Mouse (Mus musculus) MN1 (cell line): Measurements from ENCODE around the gene Zfp60.

Source experiments
- DNase-seq: peaks from one replicate; pipeline ENCODE4 v3.0.0-alpha.2; 2016; ENCODE audit warnings: low spot score

Gene Zfp60

GRCm38 (mm10) chr7:27731281-27731883 lies at the start of gene Zfp60:
Gene Zfp60, plus strand, starts transcription at chr7:27731389.
- DNase-seq: peak; percentile 87

GRCm38 (mm10) chr7:27683218-27683617 lies 48.0 kb upstream of the Zfp60 start:
- no peak for DNase-seq

- DNase-seq: no peak
Observed at GRCm38 (mm10) chr7:27685220-27685619, 46.0 kb upstream of the Zfp60 start.

GRCm38 (mm10) chr7:27685681-27686080 lies 45.5 kb upstream of the Zfp60 start:
- DNase-seq: peak; percentile 82

- DNase-seq: no peak
Observed at GRCm38 (mm10) chr7:27687043-27687442, 44.1 kb upstream of the Zfp60 start.

- DNase-seq: no peak
Observed at GRCm38 (mm10) chr7:27687836-27688235, 43.4 kb upstream of the Zfp60 start.

GRCm38 (mm10) chr7:27688246-27688788 lies 42.9 kb upstream of the Zfp60 start:
- DNase-seq: no peak

- DNase-seq: peak; percentile 94
Observed at GRCm38 (mm10) chr7:27688815-27689612, 42.2 kb upstream of the Zfp60 start, which contains the start of gene Zfp607b. Gene Zfp607b, plus strand, starts transcription at chr7:27689340.

GRCm38 (mm10) chr7:27691076-27691475 lies 40.1 kb upstream of the Zfp60 start:
- DNase-seq: peak; percentile 27

- DNase-seq: no peak
Observed at GRCm38 (mm10) chr7:27696711-27697110, 34.5 kb upstream of the Zfp60 start.

- no peak for DNase-seq
Observed at GRCm38 (mm10) chr7:27710402-27710801, 20.8 kb upstream of the Zfp60 start.

GRCm38 (mm10) chr7:27721951-27722350 lies 9.2 kb upstream of the Zfp60 start:
- DNase-seq: no peak

- DNase-seq: peak; percentile 81
Observed at GRCm38 (mm10) chr7:27725566-27726538, 5.3 kb upstream of the Zfp60 start.

GRCm38 (mm10) chr7:27727471-27727870 lies 3.7 kb upstream of the Zfp60 start:
- no peak for DNase-seq

- DNase-seq: peak; percentile 18
Observed at GRCm38 (mm10) chr7:27731946-27732345, 757 bp downstream of the Zfp60 start.

- no peak for DNase-seq
Observed at GRCm38 (mm10) chr7:27732508-27732907, 1.3 kb downstream of the Zfp60 start.

GRCm38 (mm10) chr7:27735457-27735856 lies 4.3 kb downstream of the Zfp60 start:
- DNase-seq: no peak

- DNase-seq: no peak
Observed at GRCm38 (mm10) chr7:27756351-27757047, 25.3 kb downstream of the Zfp60 start.

- DNase-seq: no peak
Observed at GRCm38 (mm10) chr7:27757048-27757375, 25.8 kb downstream of the Zfp60 start.

GRCm38 (mm10) chr7:27765176-27765886 lies 34.1 kb downstream of the Zfp60 start:
- peak; percentile 32 for DNase-seq

- DNase-seq: no peak
Observed at GRCm38 (mm10) chr7:27789306-27789705, 58.1 kb downstream of the Zfp60 start.
